Mouse (Mus musculus): ENCODE measurements at regions not wholly inside any gene's neighbourhood (a gene's known extent, or its start where the extent isn't known, plus 50 kb on each side); places are given as distances from the start of the nearest gene placed in this dataset.
A peak's percentile ranks its signal among the peaks of the same experiment; 100 is the strongest.

DNA sequence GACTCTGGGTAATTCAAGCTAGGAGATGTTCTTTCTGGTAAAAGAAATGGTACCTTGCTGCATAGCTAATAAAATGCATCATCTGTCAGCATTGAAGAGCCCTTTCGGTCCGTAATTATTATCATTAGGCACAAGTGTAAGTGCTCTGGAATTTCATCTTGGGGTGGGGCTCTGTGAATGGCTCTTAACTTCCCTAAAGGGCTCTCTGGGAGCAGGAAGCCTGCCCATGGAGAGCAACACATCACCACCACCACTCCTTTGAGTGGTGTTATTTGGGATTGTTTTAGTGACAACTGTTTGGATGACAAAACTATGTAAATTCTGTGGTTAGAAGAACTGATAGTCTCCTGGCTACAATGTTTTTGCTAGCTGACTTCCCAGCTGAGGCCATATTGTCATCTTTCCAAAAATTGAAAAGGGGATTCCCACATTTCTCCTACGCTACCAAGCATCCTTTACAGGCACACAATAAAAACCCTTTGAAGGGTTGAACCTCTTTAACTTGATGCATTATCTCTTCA, 238.5 kb downstream of the Plk2 start:
- ATAC-seq (ENCODE audit: low read depth): no peak
- H3K27ac ChIP-seq (ENCODE audit: low read length): no peak overlapping the region
- no peaks in the 10 kb centered on the region for H3K27me3 ChIP-seq (ENCODE audit: control insufficient read depth, insufficient read depth, low read depth, low read length)
- H3K9ac ChIP-seq (ENCODE audit: low read depth, low read length): no peak overlapping the region
- H3K4me2 ChIP-seq (ENCODE audit: low read depth, low read length): no peak overlapping the region
- no peak overlapping the region for H3K4me3 ChIP-seq (ENCODE audit: low read depth, low read length)
- no peaks in the 10 kb centered on the region for H3K36me3 ChIP-seq (ENCODE audit: control insufficient read depth, insufficient read depth)
- no peaks in the 10 kb centered on the region for H3K9me3 ChIP-seq (replicated peaks; ENCODE audit: control insufficient read depth, low read length)
- no peaks in the 10 kb centered on the region for H3K4me1 ChIP-seq (ENCODE audit: control insufficient read depth, low read depth, low read length)
- 49% methylated on average over 3 of the region's 3 CpGs for WGBS (ENCODE audit: insufficient replicate concordance)

DNA sequence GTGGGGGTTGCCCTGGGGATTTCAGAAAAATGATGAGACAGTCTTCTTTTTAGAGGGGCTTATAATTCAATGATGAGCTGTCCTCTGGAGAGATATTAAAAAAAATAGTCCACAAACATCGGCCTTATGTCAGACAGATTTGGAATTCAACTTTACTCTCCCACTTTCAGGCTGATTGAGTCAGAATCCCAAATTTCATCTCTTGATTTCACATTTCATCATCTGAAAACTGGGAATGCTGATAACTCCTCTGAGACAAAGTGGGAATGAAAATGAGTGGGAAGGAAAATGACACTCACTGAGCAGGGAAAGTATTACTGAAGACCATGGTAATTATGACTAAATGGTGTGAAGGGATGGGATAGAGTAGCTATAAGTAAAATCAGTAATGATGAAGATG, 239.1 kb downstream of the Plk2 start:
- Histone ChIP-seq H3K4me1 (ENCODE audit: control insufficient read depth, low read depth, low read length) (no peaks in the 10 kb centered on the region), H3K4me2 (ENCODE audit: low read depth, low read length) (no peak overlapping the region), H3K27me3 (ENCODE audit: control insufficient read depth, insufficient read depth, low read depth, low read length) (no peaks in the 10 kb centered on the region), H3K36me3 (ENCODE audit: control insufficient read depth, insufficient read depth) (no peaks in the 10 kb centered on the region), H3K27ac (ENCODE audit: low read length) (no peak overlapping the region), H3K9ac (ENCODE audit: low read depth, low read length) (no peak overlapping the region), H3K4me3 (ENCODE audit: low read depth, low read length) (no peak overlapping the region), H3K9me3 (replicated peaks; ENCODE audit: control insufficient read depth, low read length) (no peaks in the 10 kb centered on the region)
- no peak for ATAC-seq (ENCODE audit: low read depth)
- WGBS (ENCODE audit: insufficient replicate concordance): 64% methylated on average over 1 of the region's 1 CpGs

DNA sequence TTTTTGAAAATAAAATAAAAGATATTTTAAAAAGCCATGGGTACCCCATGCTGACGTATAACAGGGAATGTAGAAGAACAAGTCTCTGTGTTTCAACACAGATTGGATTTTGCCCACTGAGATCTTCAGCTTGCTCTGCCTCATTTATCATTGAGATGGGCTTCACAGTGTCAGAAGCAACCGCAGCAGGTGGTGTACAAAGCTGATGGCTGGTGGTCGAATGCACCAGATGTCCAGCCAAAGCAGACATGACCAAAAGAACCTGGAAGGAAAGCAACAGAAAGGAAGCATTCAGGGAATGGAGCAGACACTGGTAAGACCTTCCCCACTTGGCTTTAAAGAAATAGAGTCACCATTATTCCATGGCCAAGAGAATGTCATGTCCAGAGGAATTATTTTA, 247.9 kb downstream of the Plk2 start:
- Histone ChIP-seq H3K4me2 (ENCODE audit: low read depth, low read length) (no peak overlapping the region), H3K36me3 (ENCODE audit: control insufficient read depth, insufficient read depth) (no peaks in the 10 kb centered on the region), H3K27ac (ENCODE audit: low read length) (no peak overlapping the region), H3K4me3 (ENCODE audit: low read depth, low read length) (no peak overlapping the region), H3K27me3 (ENCODE audit: control insufficient read depth, insufficient read depth, low read depth, low read length) (no peaks in the 10 kb centered on the region), H3K9me3 (replicated peaks; ENCODE audit: control insufficient read depth, low read length) (no peaks in the 10 kb centered on the region), H3K4me1 (ENCODE audit: control insufficient read depth, low read depth, low read length) (no peaks in the 10 kb centered on the region), H3K9ac (ENCODE audit: low read depth, low read length) (no peak overlapping the region)
- no peak for ATAC-seq (ENCODE audit: low read depth)
- WGBS (ENCODE audit: insufficient replicate concordance): 62% methylated on average over 3 of the region's 3 CpGs

DNA sequence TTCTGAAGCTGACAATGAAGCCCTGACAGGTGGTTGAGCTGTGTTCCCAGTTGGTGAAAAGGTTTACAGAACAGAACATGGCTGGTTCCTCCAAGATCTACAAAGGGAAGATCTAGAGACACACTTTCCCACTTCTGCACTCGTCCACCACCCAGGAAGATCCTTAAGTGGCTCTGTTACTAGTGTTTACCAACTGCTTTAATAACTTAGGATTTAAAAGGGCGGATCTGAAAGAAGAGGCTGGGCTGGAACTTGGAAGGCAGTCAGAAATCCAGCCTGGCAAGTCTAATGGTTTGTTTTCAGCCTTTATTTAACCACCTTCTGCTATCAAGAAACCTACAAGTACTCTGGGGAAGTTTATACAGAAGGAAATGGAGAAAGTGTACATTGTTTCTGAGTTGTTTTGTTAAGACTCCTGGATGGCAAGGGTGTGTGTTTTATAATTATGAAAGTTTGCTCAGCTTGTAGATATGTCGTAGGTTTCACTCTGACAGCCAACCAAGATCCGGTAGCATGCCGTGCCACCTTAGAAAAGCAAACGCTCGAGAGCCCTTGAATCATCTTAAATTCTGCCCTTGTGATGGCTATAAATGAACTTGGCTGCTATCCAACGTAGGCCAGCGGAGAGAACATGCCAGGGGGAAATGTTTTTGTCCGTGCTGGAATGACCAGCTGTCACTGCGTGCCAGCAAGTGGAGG, 248.5 kb downstream of the Plk2 start:
- Histone ChIP-seq H3K27me3 (ENCODE audit: control insufficient read depth, insufficient read depth, low read depth, low read length) (no peaks in the 10 kb centered on the region), H3K9ac (ENCODE audit: low read depth, low read length) (no peak overlapping the region), H3K4me3 (ENCODE audit: low read depth, low read length) (no peak overlapping the region), H3K9me3 (replicated peaks; ENCODE audit: control insufficient read depth, low read length) (no peaks in the 10 kb centered on the region), H3K4me2 (ENCODE audit: low read depth, low read length) (no peak overlapping the region), H3K4me1 (ENCODE audit: control insufficient read depth, low read depth, low read length) (no peaks in the 10 kb centered on the region), H3K36me3 (ENCODE audit: control insufficient read depth, insufficient read depth) (no peaks in the 10 kb centered on the region), H3K27ac (ENCODE audit: low read length) (no peak overlapping the region)
- no peak for ATAC-seq (ENCODE audit: low read depth)
- WGBS (ENCODE audit: insufficient replicate concordance): 50% methylated on average over 11 of the region's 11 CpGs

DNA sequence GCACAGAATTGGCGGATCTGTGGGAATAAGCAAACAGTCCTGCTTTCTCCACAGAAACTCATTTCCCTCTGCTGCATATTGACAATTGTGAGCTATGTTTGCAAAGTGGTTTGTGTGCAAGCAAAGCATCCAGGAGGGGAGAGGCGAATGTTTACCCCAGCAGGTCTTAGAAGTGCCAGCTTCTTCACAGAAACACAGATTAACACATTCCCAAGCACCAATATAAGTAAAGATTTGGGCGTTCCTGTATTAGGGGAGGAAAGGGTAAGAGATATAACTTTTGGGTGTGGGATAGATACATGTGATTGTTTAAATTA, 249.0 kb downstream of the Plk2 start:
- no peak for ATAC-seq (ENCODE audit: low read depth)
- no peak overlapping the region for H3K27ac ChIP-seq (ENCODE audit: low read length)
- no peak overlapping the region for H3K4me3 ChIP-seq (ENCODE audit: low read depth, low read length)
- no peaks in the 10 kb centered on the region for H3K4me1 ChIP-seq (ENCODE audit: control insufficient read depth, low read depth, low read length)
- H3K4me2 ChIP-seq (ENCODE audit: low read depth, low read length): no peak overlapping the region
- H3K27me3 ChIP-seq (ENCODE audit: control insufficient read depth, insufficient read depth, low read depth, low read length): no peaks in the 10 kb centered on the region
- no peaks in the 10 kb centered on the region for H3K9me3 ChIP-seq (replicated peaks; ENCODE audit: control insufficient read depth, low read length)
- no peaks in the 10 kb centered on the region for H3K36me3 ChIP-seq (ENCODE audit: control insufficient read depth, insufficient read depth)
- H3K9ac ChIP-seq (ENCODE audit: low read depth, low read length): no peak overlapping the region
- 53% methylated on average over 3 of the region's 3 CpGs for WGBS (ENCODE audit: insufficient replicate concordance)

DNA sequence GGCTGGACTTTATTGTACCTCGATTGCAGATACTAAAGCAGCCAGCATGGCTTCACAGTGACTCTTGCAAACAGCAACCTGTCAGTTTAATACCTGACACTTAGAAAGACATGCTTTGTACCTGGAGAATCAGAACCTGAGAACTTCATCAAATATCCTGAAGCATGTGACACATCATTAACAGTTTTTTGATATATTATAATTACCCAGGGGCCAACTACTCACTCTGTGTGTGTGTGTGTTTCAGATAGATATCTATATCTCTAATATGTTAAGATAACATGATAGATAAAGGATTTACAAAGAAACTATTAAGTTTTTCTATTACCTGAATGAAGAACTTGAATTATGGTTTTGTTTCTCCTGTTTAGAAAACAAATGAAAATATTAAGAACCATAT, 254.5 kb downstream of the Plk2 start:
- Histone ChIP-seq H3K27me3 (ENCODE audit: control insufficient read depth, insufficient read depth, low read depth, low read length) (no peaks in the 10 kb centered on the region), H3K27ac (ENCODE audit: low read length) (no peak overlapping the region), H3K4me3 (ENCODE audit: low read depth, low read length) (no peak overlapping the region), H3K4me2 (ENCODE audit: low read depth, low read length) (no peak overlapping the region), H3K4me1 (ENCODE audit: control insufficient read depth, low read depth, low read length) (no peaks in the 10 kb centered on the region), H3K36me3 (ENCODE audit: control insufficient read depth, insufficient read depth) (no peaks in the 10 kb centered on the region), H3K9me3 (replicated peaks; ENCODE audit: control insufficient read depth, low read length) (no peaks in the 10 kb centered on the region), H3K9ac (ENCODE audit: low read depth, low read length) (no peak overlapping the region)
- WGBS (ENCODE audit: insufficient replicate concordance): 38% methylated on average over 1 of the region's 1 CpGs
- ATAC-seq (ENCODE audit: low read depth): no peak

DNA sequence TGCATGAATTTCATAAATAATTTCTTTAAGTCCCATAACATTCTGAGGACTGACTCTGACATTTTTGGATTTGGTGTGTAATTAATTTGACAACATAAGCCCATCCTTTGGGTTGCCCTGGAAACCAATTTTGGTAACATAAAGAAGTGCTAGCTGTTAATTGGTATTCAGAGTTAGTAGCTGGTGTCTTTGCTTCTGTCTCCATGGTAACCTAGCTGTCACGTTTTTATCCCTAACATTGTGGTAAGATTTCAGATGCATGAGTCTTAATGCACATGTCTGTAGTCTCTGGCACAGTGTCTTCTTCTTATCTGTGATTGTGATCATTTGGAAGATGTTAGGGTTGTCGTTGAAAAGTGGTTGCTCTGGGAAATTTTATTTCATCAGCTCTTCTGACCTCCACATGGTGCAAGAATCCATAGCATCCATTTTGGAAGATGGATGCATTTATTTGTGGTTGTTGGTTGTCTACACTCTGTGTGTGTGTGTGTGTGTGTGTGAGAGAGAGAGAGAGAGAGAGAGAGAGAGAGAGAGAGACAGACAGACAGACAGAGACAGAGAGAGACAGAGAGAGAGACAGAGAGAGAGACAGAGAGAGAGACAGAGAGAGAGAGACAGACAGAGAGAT, 255.1 kb downstream of the Plk2 start:
- 39% methylated on average over 2 of the region's 2 CpGs for WGBS (ENCODE audit: insufficient replicate concordance)
- Histone ChIP-seq H3K36me3 (ENCODE audit: control insufficient read depth, insufficient read depth) (no peaks in the 10 kb centered on the region), H3K4me2 (ENCODE audit: low read depth, low read length) (no peak overlapping the region), H3K9ac (ENCODE audit: low read depth, low read length) (no peak overlapping the region), H3K4me3 (ENCODE audit: low read depth, low read length) (no peak overlapping the region), H3K27ac (ENCODE audit: low read length) (no peak overlapping the region), H3K27me3 (ENCODE audit: control insufficient read depth, insufficient read depth, low read depth, low read length) (no peaks in the 10 kb centered on the region), H3K4me1 (ENCODE audit: control insufficient read depth, low read depth, low read length) (no peaks in the 10 kb centered on the region), H3K9me3 (replicated peaks; ENCODE audit: control insufficient read depth, low read length) (no peaks in the 10 kb centered on the region)
- no peak for ATAC-seq (ENCODE audit: low read depth)

DNA sequence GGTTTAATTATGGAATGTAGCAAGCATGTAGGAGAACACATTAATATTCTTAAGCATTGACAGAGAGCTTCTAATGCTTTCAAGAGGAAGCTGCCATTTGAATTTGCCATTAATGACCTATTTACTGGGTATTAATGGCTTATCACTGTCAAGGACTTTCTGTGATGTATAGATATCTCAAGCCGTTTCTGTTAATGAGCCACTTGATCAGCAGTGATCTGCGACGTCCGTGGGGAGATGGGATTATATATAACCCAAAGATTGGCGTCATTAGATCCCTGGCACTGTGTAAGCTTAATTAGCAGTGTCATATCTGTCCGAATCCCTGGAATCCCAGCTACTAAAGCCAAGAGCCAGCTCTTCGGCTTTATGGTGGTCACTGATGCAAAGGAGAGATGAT, 257.4 kb downstream of the Plk2 start:
- H3K9me3 ChIP-seq (replicated peaks; ENCODE audit: control insufficient read depth, low read length): no peaks in the 10 kb centered on the region
- no peaks in the 10 kb centered on the region for H3K4me1 ChIP-seq (ENCODE audit: control insufficient read depth, low read depth, low read length)
- no peak overlapping the region for H3K4me2 ChIP-seq (ENCODE audit: low read depth, low read length)
- H3K4me3 ChIP-seq (ENCODE audit: low read depth, low read length): no peak overlapping the region
- H3K27ac ChIP-seq (ENCODE audit: low read length): no peak overlapping the region
- H3K9ac ChIP-seq (ENCODE audit: low read depth, low read length): no peak overlapping the region
- no peaks in the 10 kb centered on the region for H3K36me3 ChIP-seq (ENCODE audit: control insufficient read depth, insufficient read depth)
- ATAC-seq (ENCODE audit: low read depth): no peak
- no peaks in the 10 kb centered on the region for H3K27me3 ChIP-seq (ENCODE audit: control insufficient read depth, insufficient read depth, low read depth, low read length)
- 56% methylated on average over 7 of the region's 7 CpGs for WGBS (ENCODE audit: insufficient replicate concordance)

DNA sequence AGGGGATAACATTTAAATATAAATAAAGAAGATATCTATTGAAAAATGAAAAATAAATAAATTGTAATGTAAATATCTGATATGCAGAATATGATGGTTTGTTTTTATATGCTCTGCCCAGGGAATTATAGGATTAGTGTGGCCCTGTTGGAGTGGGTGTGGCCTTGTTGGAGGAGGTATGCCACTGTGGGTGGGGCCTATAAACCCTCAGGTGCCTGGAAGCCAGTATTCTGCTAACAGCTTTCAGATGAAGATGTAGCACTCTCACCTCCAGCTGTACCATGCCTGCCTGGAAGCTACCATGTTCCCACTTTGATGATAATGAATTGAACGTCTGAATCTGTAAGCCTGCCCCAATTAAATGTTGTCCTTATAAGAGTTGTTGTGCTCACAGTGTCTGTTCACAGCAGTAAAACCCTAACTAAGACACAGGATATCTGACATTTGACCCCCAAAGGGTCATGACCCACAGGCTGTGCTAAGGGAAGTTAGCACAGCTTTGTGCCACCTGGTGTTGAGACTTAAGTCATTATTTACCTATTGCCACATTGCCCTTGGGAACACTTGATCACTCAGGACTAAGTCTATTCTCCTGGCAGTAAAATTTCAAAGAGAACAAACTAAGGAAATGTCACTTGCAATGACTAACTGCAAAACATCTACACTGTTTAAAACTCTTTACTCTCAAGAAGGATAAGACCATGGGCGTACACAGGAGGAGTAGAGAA, 270.4 kb downstream of the Plk2 start:
- 33% methylated on average over 2 of the region's 2 CpGs for WGBS (ENCODE audit: insufficient replicate concordance)
- H3K27ac ChIP-seq (ENCODE audit: low read length): no peak overlapping the region
- no peak overlapping the region for H3K4me3 ChIP-seq (ENCODE audit: low read depth, low read length)
- no peaks in the 10 kb centered on the region for H3K4me1 ChIP-seq (ENCODE audit: control insufficient read depth, low read depth, low read length)
- no peak overlapping the region for H3K9ac ChIP-seq (ENCODE audit: low read depth, low read length)
- H3K36me3 ChIP-seq (ENCODE audit: control insufficient read depth, insufficient read depth): no peaks in the 10 kb centered on the region
- H3K27me3 ChIP-seq (ENCODE audit: control insufficient read depth, insufficient read depth, low read depth, low read length): no peaks in the 10 kb centered on the region
- no peak overlapping the region for H3K4me2 ChIP-seq (ENCODE audit: low read depth, low read length)
- peak; percentile 71 for ATAC-seq (ENCODE audit: low read depth)
- H3K9me3 ChIP-seq (replicated peaks; ENCODE audit: control insufficient read depth, low read length): no peaks in the 10 kb centered on the region
